Mouse (Mus musculus) limb, embryonic 10.5 days (tissue): ENCODE results near the gene Jund. TPM values are rescaled to one million over a fixed set of nuclear protein-coding genes. Genes with fewer than 3 reads are reported as not detected.

Experiments used
- DNase-seq: peaks from one replicate; pipeline ENCODE4 v3.0.0-alpha.2; 2017; ENCODE audit warnings: low spot score
- H3K27ac ChIP-seq: fragments of 300-500 bp; sonication (generic); 2 replicates; pipeline ENCODE4 v1.5.1; 2016; ENCODE audit warnings: mild to moderate bottlenecking
- H3K27me3 ChIP-seq: fragments of 300-500 bp; sonication (generic); 2 replicates; pipeline ENCODE4 v1.6.1; 2016; ENCODE audit warnings: low read depth, mild to moderate bottlenecking; ENCODE audit not compliant: poor library complexity, severe bottlenecking
- H3K36me3 ChIP-seq: fragments of 300-500 bp; sonication (generic); 2 replicates; pipeline ENCODE4 v1.6.1; 2016; ENCODE audit warnings: mild to moderate bottlenecking, moderate library complexity
- H3K4me1 ChIP-seq: fragments of 300-500 bp; sonication (generic); 2 replicates; pipeline ENCODE4 v1.6.1; 2016
- H3K4me3 ChIP-seq: fragments of 300-500 bp; sonication (generic); 2 replicates; pipeline ENCODE4 v1.5.1; 2016; ENCODE audit warnings: mild to moderate bottlenecking, moderate library complexity
- H3K9me3 ChIP-seq: fragments of 300-500 bp; sonication (generic); replicated peaks from 2 replicates; pipeline ENCODE4 v1.6.1; 2016; ENCODE audit warnings: mild to moderate bottlenecking
- WGBS: fragments of 180-500 bp; shearing (Covaris S2); methylation state at CpG from one replicate; pipeline ENCODE4 v1.1.7; 2016; 5-methylcytosine and 5-hydroxymethylcytosine counted together
- polyA plus RNA-seq: library from polyadenylated mRNA; unstranded; fragments of >200 nt; fragmentation: Nextera tagmentation; extraction: Ambion mirVana; gene quantifications from 2 replicates; pipeline ENCODE4 v1.2.1, GENCODE M21; 2016

Jund gene
- polyA plus RNA-seq, 1 experiment from 2014 or later = 80.6 TPM

DNA sequence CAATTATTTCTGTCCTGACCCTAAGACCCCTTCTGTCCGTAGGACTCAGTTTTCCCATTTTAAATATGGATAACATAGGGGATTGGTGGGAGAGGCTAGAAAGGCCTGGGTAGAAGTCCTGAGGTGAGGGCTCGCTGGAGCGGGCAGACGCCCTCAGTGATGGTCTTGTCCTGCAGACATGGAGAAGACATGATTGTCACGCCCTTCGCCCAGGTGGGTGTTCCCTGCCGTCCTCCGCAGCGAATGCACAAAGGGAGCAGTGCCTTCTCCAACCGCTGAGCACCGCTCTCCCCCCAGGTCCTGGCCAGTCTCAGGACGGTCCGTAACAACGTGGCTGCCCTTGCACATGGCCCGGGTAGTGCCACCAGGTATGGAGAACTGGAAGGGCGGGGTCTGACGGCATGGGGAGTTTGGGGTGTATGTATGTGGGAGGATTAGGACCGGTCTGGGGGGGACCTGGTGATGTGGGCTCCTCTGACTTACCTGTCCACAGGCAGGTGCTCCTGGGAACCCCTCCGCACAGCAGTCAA, 47.0 kb downstream of the Jund start:
- no peak overlapping the region for H3K27ac ChIP-seq
- WGBS = 56% methylated on average over 19 of the region's 19 CpGs
- peaks cover 28% of the 10 kb centered on the region for H3K4me1 ChIP-seq
- no peak for DNase-seq
- H3K27me3 ChIP-seq = peaks cover 95% of the 10 kb centered on the region
- no peak overlapping the region for H3K4me3 ChIP-seq
- H3K9me3 ChIP-seq = no peaks in the 10 kb centered on the region
- H3K36me3 ChIP-seq = no peaks in the 10 kb centered on the region

GRCm38 (mm10) chr8:70746676-70747075, 47.9 kb downstream of the Jund start:
- WGBS = 68% methylated on average over 9 of the region's 9 CpGs

GRCm38 (mm10) chr8:70747211-70747890, 48.6 kb downstream of the Jund start:
- H3K9me3 ChIP-seq = no peaks in the 10 kb centered on the region
- H3K27ac ChIP-seq = no peak overlapping the region
- H3K4me3 ChIP-seq = no peak overlapping the region
- DNase-seq = no peak
- no peaks in the 10 kb centered on the region for H3K36me3 ChIP-seq
- H3K27me3 ChIP-seq = peaks cover 79% of the 10 kb centered on the region
- 87% methylated on average over 18 of the region's 18 CpGs for WGBS
- peaks cover 25% of the 10 kb centered on the region for H3K4me1 ChIP-seq

More at GRCm38 (mm10) chr8:70746676-70747075, 47.9 kb downstream of the Jund start:
- H3K4me3 ChIP-seq = no peak overlapping the region
- peaks cover 27% of the 10 kb centered on the region for H3K4me1 ChIP-seq
- no peak for DNase-seq
- peaks cover 85% of the 10 kb centered on the region for H3K27me3 ChIP-seq
- H3K27ac ChIP-seq = no peak overlapping the region
- no peaks in the 10 kb centered on the region for H3K36me3 ChIP-seq
- no peaks in the 10 kb centered on the region for H3K9me3 ChIP-seq

- peaks cover 67% of the 10 kb centered on the region for H3K27me3 ChIP-seq
- no peak overlapping the region for H3K27ac ChIP-seq
- H3K36me3 ChIP-seq = no peaks in the 10 kb centered on the region
- no peak for DNase-seq
- H3K4me3 ChIP-seq = no peak overlapping the region
- no peaks in the 10 kb centered on the region for H3K9me3 ChIP-seq
- 86% methylated on average over 23 of the region's 23 CpGs for WGBS
- peaks cover 25% of the 10 kb centered on the region for H3K4me1 ChIP-seq
Measured at GRCm38 (mm10) chr8:70748246-70749096, 49.7 kb downstream of the Jund start.

DNA sequence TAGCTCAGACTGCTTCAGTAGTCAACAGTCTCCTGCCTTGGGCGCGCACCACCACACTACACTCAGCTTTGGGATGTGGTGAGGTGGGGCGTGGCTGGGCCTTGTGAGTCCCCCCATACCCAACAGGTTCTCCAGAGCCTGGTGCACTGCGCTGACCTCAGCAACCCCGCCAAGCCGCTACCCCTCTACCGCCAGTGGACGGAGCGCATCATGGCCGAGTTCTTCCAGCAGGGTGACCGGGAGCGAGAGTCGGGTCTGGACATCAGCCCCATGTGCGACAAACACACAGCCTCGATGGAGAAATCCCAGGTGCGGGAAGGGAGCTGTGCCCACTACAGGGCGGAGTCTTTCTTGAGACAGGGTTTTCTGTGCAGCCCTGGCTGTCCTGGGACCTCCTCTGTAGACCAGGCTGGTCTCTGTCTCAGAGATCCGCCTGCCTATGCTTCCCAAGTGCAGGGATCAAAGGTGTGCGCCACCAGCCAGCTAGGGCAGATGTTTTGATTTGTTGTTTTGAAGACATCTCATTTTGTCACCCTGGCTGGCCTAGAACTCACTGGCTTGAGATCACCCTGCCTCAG, 50.4 kb downstream of the Jund start:
- peaks cover 24% of the 10 kb centered on the region for H3K4me1 ChIP-seq
- H3K27me3 ChIP-seq = peaks cover 60% of the 10 kb centered on the region
- H3K9me3 ChIP-seq = no peaks in the 10 kb centered on the region
- 77% methylated on average over 19 of the region's 19 CpGs for WGBS
- H3K4me3 ChIP-seq = no peak overlapping the region
- no peak for DNase-seq
- no peak overlapping the region for H3K27ac ChIP-seq
- H3K36me3 ChIP-seq = no peaks in the 10 kb centered on the region

Other genes with a start within 250 kb of the Jund start
- gene Klhl26, start 222.0 kb upstream of the Jund start, polyA plus RNA-seq = 24.1 and 29.0 TPM in 2 replicates
- gene Tmem59l, start 211.6 kb upstream of the Jund start, polyA plus RNA-seq = 22.4 and 23.7 TPM in 2 replicates
- gene Crlf1, start 205.8 kb upstream of the Jund start, polyA plus RNA-seq = 79.8 and 126 TPM in 2 replicates
- gene Rex1bd, start 192.2 kb upstream of the Jund start, polyA plus RNA-seq = 126 and 143 TPM in 2 replicates
- 877 and 996 TPM in 2 replicates for gene Uba52, start 188.1 kb upstream of the Jund start, polyA plus RNA-seq
- 297 and 310 TPM in 2 replicates for gene Fkbp8, start 171.2 kb upstream of the Jund start, polyA plus RNA-seq
- gene Kxd1, start 171.0 kb upstream of the Jund start, polyA plus RNA-seq = 45.4 and 46.6 TPM in 2 replicates
- gene Ell, start 159.5 kb upstream of the Jund start, polyA plus RNA-seq = 20.9 and 26.1 TPM in 2 replicates
- gene Isyna1, start 104.6 kb upstream of the Jund start, polyA plus RNA-seq = 214 and 225 TPM in 2 replicates
- 164 and 182 TPM in 2 replicates for gene Ssbp4, start 90.1 kb upstream of the Jund start, polyA plus RNA-seq
- gene Lrrc25, start 82.8 kb upstream of the Jund start, polyA plus RNA-seq = 0.38 and 0.64 TPM in 2 replicates
- not detected in 2 replicates for gene Gdf15, start 66.5 kb upstream of the Jund start, polyA plus RNA-seq
- gene Pgpep1, start 38.6 kb upstream of the Jund start, polyA plus RNA-seq = 44.7 and 45.0 TPM in 2 replicates
- 405 and 438 TPM in 2 replicates for gene Lsm4, start 25.7 kb upstream of the Jund start, polyA plus RNA-seq
- gene Iqcn, start 4.5 kb downstream of the Jund start, polyA plus RNA-seq = not detected in 2 replicates
- not detected in 2 replicates for gene Gm3336, start 19.6 kb downstream of the Jund start, polyA plus RNA-seq
- 0.10 and 0.25 TPM in 2 replicates for gene Pde4c, start 24.8 kb downstream of the Jund start, polyA plus RNA-seq
- gene Rab3a, start 55.7 kb downstream of the Jund start, polyA plus RNA-seq = 7.1 and 10.8 TPM in 2 replicates
- gene Mpv17l2, start 62.0 kb downstream of the Jund start, polyA plus RNA-seq = 25.2 and 29.9 TPM in 2 replicates
- gene Pik3r2, start 77.8 kb downstream of the Jund start, polyA plus RNA-seq = 92.7 and 100 TPM in 2 replicates
- gene Mast3, start 106.1 kb downstream of the Jund start, polyA plus RNA-seq = 12.7 and 17.1 TPM in 2 replicates
- not detected in 2 replicates for gene Il12rb1, start 109.5 kb downstream of the Jund start, polyA plus RNA-seq
- 4.4 and 5.0 TPM in 2 replicates for gene Arrdc2, start 140.8 kb downstream of the Jund start, polyA plus RNA-seq
- gene Kcnn1, start 164.3 kb downstream of the Jund start, polyA plus RNA-seq = 2.8 and 4.0 TPM in 2 replicates
- 174 and 187 TPM in 2 replicates for gene Ccdc124, start 175.0 kb downstream of the Jund start, polyA plus RNA-seq
- 0.16 and 0.23 TPM in 2 replicates for gene Slc5a5, start 193.8 kb downstream of the Jund start, polyA plus RNA-seq
- 3,636 and 3,729 TPM in 2 replicates for gene Rpl18a, start 198.5 kb downstream of the Jund start, polyA plus RNA-seq
- gene Map1s, start 207.0 kb downstream of the Jund start, polyA plus RNA-seq = 67.8 and 71.4 TPM in 2 replicates